Mouse (Mus musculus) neural tube, embryonic 15.5 days (tissue): ENCODE measurements at regions not wholly inside any gene's neighbourhood (a gene's known extent, or its start where the extent isn't known, plus 50 kb on each side); places are given as distances from the start of the nearest gene placed in this dataset.
A peak's percentile ranks its signal among the peaks of the same experiment; 100 is the strongest.

Source experiments
- ATAC-seq: fragments of 200-750 bp; cut with Nextera tagmentation; 2 replicates; pipeline ENCODE4 v1.8.0; 2017; ENCODE audit warnings: mild to moderate bottlenecking, moderate TSS enrichment, moderate library complexity; ENCODE audit not compliant: low FRiP score
- H3K27ac ChIP-seq: fragments of 300-500 bp; sonication (generic); replicated peaks from 2 replicates; pipeline ENCODE4 v1.5.1; 2015; ENCODE audit warnings: mild to moderate bottlenecking, inconsistent platforms
- H3K27me3 ChIP-seq: fragments of 300-500 bp; sonication (generic); replicated peaks from 2 replicates; pipeline ENCODE4 v1.6.1; 2015; ENCODE audit warnings: inconsistent platforms
- H3K36me3 ChIP-seq: fragments of 300-500 bp; sonication (generic); 2 replicates; pipeline ENCODE4 v1.6.1; 2015; ENCODE audit warnings: inconsistent platforms
- H3K4me1 ChIP-seq: fragments of 300-500 bp; sonication (generic); 2 replicates; pipeline ENCODE4 v1.6.1; 2015; ENCODE audit warnings: inconsistent platforms
- H3K4me2 ChIP-seq: fragments of 300-500 bp; sonication (generic); 2 replicates; pipeline ENCODE4 v1.6.1; 2015; ENCODE audit warnings: inconsistent platforms, mild to moderate bottlenecking, moderate library complexity
- H3K4me3 ChIP-seq: fragments of 300-500 bp; sonication (generic); replicated peaks from 2 replicates; pipeline ENCODE4 v1.5.1; 2015; ENCODE audit warnings: mild to moderate bottlenecking, inconsistent platforms
- H3K9ac ChIP-seq: fragments of 300-500 bp; sonication (generic); replicated peaks from 2 replicates; pipeline ENCODE4 v1.6.1; 2015; ENCODE audit warnings: mild to moderate bottlenecking, inconsistent platforms
- H3K9me3 ChIP-seq: fragments of 300-500 bp; sonication (generic); replicated peaks from 2 replicates; pipeline ENCODE4 v1.6.1; 2016; ENCODE audit warnings: inconsistent platforms
- WGBS: fragments of 180-500 bp; shearing (Covaris S2); methylation state at CpG from one replicate; pipeline ENCODE4 v1.1.7; 2015; ENCODE audit warnings: mixed read lengths; 5-methylcytosine and 5-hydroxymethylcytosine counted together

- Histone ChIP-seq H3K27ac (no peak overlapping the region), H3K4me3 (no peak overlapping the region), H3K9ac (no peak overlapping the region), H3K4me1 (peaks cover 6% of the 10 kb centered on the region), H3K27me3 (peaks cover 18% of the 10 kb centered on the region; the same call in 1 of the 2 replicates), H3K4me2 (no peak overlapping the region), H3K9me3 (no peaks in the 10 kb centered on the region), H3K36me3 (no peaks in the 10 kb centered on the region)
- ATAC-seq: no peak
- 39% methylated on average over 8 of the region's 8 CpGs for WGBS
Measured at GRCm38 (mm10) chr8:12113023-12113422, 165.6 kb upstream of the A230072I06Rik start.

GRCm38 (mm10) chr8:12126374-12127001, 152.1 kb upstream of the A230072I06Rik start:
- peak overlapping the region; percentile 38 for H3K4me2 ChIP-seq
- H3K9ac ChIP-seq: 0 out of 2 replicates have a peak overlapping the region, but pooled peaks have one; percentile 17
- H3K9me3 ChIP-seq: no peaks in the 10 kb centered on the region
- H3K36me3 ChIP-seq: no peaks in the 10 kb centered on the region
- peak overlapping the region; percentile 51 for H3K27ac ChIP-seq
- peak; percentile 87 for ATAC-seq
- peaks cover 27% of the 10 kb centered on the region for H3K27me3 ChIP-seq
- WGBS: 15% methylated on average over 11 of the region's 11 CpGs
- no peak overlapping the region for H3K4me3 ChIP-seq
- peaks cover 27% of the 10 kb centered on the region for H3K4me1 ChIP-seq

- peak overlapping the region; percentile 49; the same call in 1 of the 2 replicates for H3K27ac ChIP-seq
- no peak for ATAC-seq
Measured at GRCm38 (mm10) chr8:12127106-12127800, 151.4 kb upstream of the A230072I06Rik start.

GRCm38 (mm10) chr8:12127801-12128490, 150.7 kb upstream of the A230072I06Rik start:
- WGBS: 24% methylated on average over 4 of the region's 4 CpGs
- peaks cover 27% of the 10 kb centered on the region for H3K4me1 ChIP-seq
- H3K27ac ChIP-seq: no peak overlapping the region; the same call in 1 of the 2 replicates
- no peak for ATAC-seq
- H3K27me3 ChIP-seq: peaks cover 34% of the 10 kb centered on the region
- H3K4me2 ChIP-seq: no peak overlapping the region
- H3K9me3 ChIP-seq: no peaks in the 10 kb centered on the region
- H3K36me3 ChIP-seq: no peaks in the 10 kb centered on the region
- H3K9ac ChIP-seq: no peak overlapping the region
- H3K4me3 ChIP-seq: no peak overlapping the region

More at GRCm38 (mm10) chr8:12127106-12127800, 151.4 kb upstream of the A230072I06Rik start:
- Histone ChIP-seq H3K9me3 (no peaks in the 10 kb centered on the region), H3K4me1 (peaks cover 27% of the 10 kb centered on the region), H3K4me2 (peak overlapping the region; percentile 38; the same call in 1 of the 2 replicates), H3K27me3 (peaks cover 31% of the 10 kb centered on the region), H3K9ac (no peak overlapping the region), H3K4me3 (no peak overlapping the region), H3K36me3 (no peaks in the 10 kb centered on the region)
- WGBS: 10% methylated on average over 14 of the region's 14 CpGs

GRCm38 (mm10) chr8:12130591-12130990, 148.0 kb upstream of the A230072I06Rik start:
- Histone ChIP-seq H3K27ac (no peak overlapping the region), H3K9ac (no peak overlapping the region), H3K9me3 (no peaks in the 10 kb centered on the region), H3K27me3 (peaks cover 49% of the 10 kb centered on the region), H3K4me2 (no peak overlapping the region), H3K4me3 (no peak overlapping the region), H3K4me1 (peaks cover 25% of the 10 kb centered on the region), H3K36me3 (no peaks in the 10 kb centered on the region)
- 49% methylated on average over 5 of the region's 5 CpGs for WGBS
- no peak for ATAC-seq

- H3K27me3 ChIP-seq: peaks cover 49% of the 10 kb centered on the region
- no peak for ATAC-seq
- H3K4me2 ChIP-seq: no peak overlapping the region
- no peak overlapping the region for H3K27ac ChIP-seq
- no peaks in the 10 kb centered on the region for H3K9me3 ChIP-seq
- H3K9ac ChIP-seq: no peak overlapping the region
- 0 out of 2 replicates have a peak, but pooled peaks cover 5% of the 10 kb centered on the region for H3K4me1 ChIP-seq
- 76% methylated on average over 1 of the region's 1 CpGs for WGBS
- H3K4me3 ChIP-seq: no peak overlapping the region
- H3K36me3 ChIP-seq: no peaks in the 10 kb centered on the region
Measured at GRCm38 (mm10) chr8:12134200-12134599, 144.4 kb upstream of the A230072I06Rik start.

GRCm38 (mm10) chr8:12135392-12136177, 143.0 kb upstream of the A230072I06Rik start:
- H3K4me1 ChIP-seq: 0 out of 2 replicates have a peak, but pooled peaks cover 5% of the 10 kb centered on the region
- no peak overlapping the region for H3K9ac ChIP-seq
- no peak overlapping the region for H3K4me2 ChIP-seq
- no peak overlapping the region for H3K4me3 ChIP-seq
- no peaks in the 10 kb centered on the region for H3K9me3 ChIP-seq
- no peaks in the 10 kb centered on the region for H3K36me3 ChIP-seq
- H3K27me3 ChIP-seq: peaks cover 49% of the 10 kb centered on the region
- H3K27ac ChIP-seq: no peak overlapping the region
- ATAC-seq: no peak
- WGBS: 58% methylated on average over 14 of the region's 14 CpGs

- peaks cover 51% of the 10 kb centered on the region for H3K27me3 ChIP-seq
- no peak for ATAC-seq
Measured at GRCm38 (mm10) chr8:12136178-12136455, 142.5 kb upstream of the A230072I06Rik start.

GRCm38 (mm10) chr8:12137496-12137895, 141.1 kb upstream of the A230072I06Rik start:
- WGBS: 46% methylated on average over 3 of the region's 3 CpGs
- peaks cover 42% of the 10 kb centered on the region for H3K27me3 ChIP-seq
- H3K9ac ChIP-seq: no peak overlapping the region
- no peak overlapping the region for H3K4me3 ChIP-seq
- H3K36me3 ChIP-seq: no peaks in the 10 kb centered on the region
- H3K4me2 ChIP-seq: no peak overlapping the region
- no peak for ATAC-seq
- H3K4me1 ChIP-seq: 0 out of 2 replicates have a peak, but pooled peaks cover 5% of the 10 kb centered on the region
- H3K27ac ChIP-seq: no peak overlapping the region
- H3K9me3 ChIP-seq: no peaks in the 10 kb centered on the region

More at GRCm38 (mm10) chr8:12136178-12136455, 142.5 kb upstream of the A230072I06Rik start:
- WGBS: 47% methylated on average over 5 of the region's 5 CpGs
- Histone ChIP-seq H3K4me3 (no peak overlapping the region), H3K9me3 (no peaks in the 10 kb centered on the region), H3K4me2 (no peak overlapping the region), H3K36me3 (no peaks in the 10 kb centered on the region), H3K9ac (no peak overlapping the region), H3K27ac (no peak overlapping the region), H3K4me1 (0 out of 2 replicates have a peak, but pooled peaks cover 5% of the 10 kb centered on the region)

GRCm38 (mm10) chr8:12137913-12138312, 140.7 kb upstream of the A230072I06Rik start:
- ATAC-seq: no peak
- WGBS: 46% methylated on average over 8 of the region's 8 CpGs
- Histone ChIP-seq H3K4me2 (no peak overlapping the region), H3K4me3 (no peak overlapping the region), H3K9ac (no peak overlapping the region), H3K27ac (no peak overlapping the region), H3K36me3 (no peaks in the 10 kb centered on the region), H3K4me1 (0 out of 2 replicates have a peak, but pooled peaks cover 5% of the 10 kb centered on the region), H3K9me3 (no peaks in the 10 kb centered on the region), H3K27me3 (peaks cover 39% of the 10 kb centered on the region)

GRCm38 (mm10) chr8:12151679-12152078, 126.9 kb upstream of the A230072I06Rik start:
- H3K9me3 ChIP-seq: no peaks in the 10 kb centered on the region
- H3K9ac ChIP-seq: no peak overlapping the region
- no peak overlapping the region for H3K4me3 ChIP-seq
- ATAC-seq: no peak
- H3K27ac ChIP-seq: no peak overlapping the region
- H3K27me3 ChIP-seq: 0 out of 2 replicates have a peak, but pooled peaks cover 7% of the 10 kb centered on the region
- WGBS: 21% methylated on average over 7 of the region's 7 CpGs
- no peak overlapping the region for H3K4me2 ChIP-seq
- no peaks in the 10 kb centered on the region for H3K36me3 ChIP-seq
- H3K4me1 ChIP-seq: peaks cover 6% of the 10 kb centered on the region; the same call in 1 of the 2 replicates
